Mouse (Mus musculus) heart, embryonic 12.5 days (tissue): ENCODE results near the gene Trpm3. TPM values are rescaled to one million over a fixed set of nuclear protein-coding genes. Genes with fewer than 3 reads are reported as not detected.

Experiments used
- ATAC-seq: fragments of 200-750 bp; cut with Nextera tagmentation; 2 replicates; pipeline ENCODE4 v1.8.0; 2017; ENCODE audit warnings: moderate TSS enrichment, moderate library complexity; ENCODE audit not compliant: insufficient number of reproducible peaks, low FRiP score
- H3K27ac ChIP-seq: fragments of 300-500 bp; sonication (generic); 2 replicates; pipeline ENCODE4 v1.5.1; 2016; ENCODE audit warnings: mild to moderate bottlenecking, moderate library complexity; ENCODE audit not compliant: poor library complexity, severe bottlenecking
- H3K27me3 ChIP-seq: fragments of 300-500 bp; sonication (generic); replicated peaks from 2 replicates; pipeline ENCODE4 v1.6.1; 2016; ENCODE audit warnings: mild to moderate bottlenecking, moderate library complexity
- H3K36me3 ChIP-seq: fragments of 300-500 bp; sonication (generic); 2 replicates; pipeline ENCODE4 v1.6.1; 2016; ENCODE audit warnings: mild to moderate bottlenecking, moderate library complexity
- H3K4me1 ChIP-seq: fragments of 300-500 bp; sonication (generic); replicated peaks from 2 replicates; pipeline ENCODE4 v1.6.1; 2016; ENCODE audit warnings: mild to moderate bottlenecking
- H3K4me2 ChIP-seq: fragments of 300-500 bp; sonication (generic); 2 replicates; pipeline ENCODE4 v1.6.1; 2016; ENCODE audit warnings: mild to moderate bottlenecking, moderate library complexity
- H3K4me3 ChIP-seq: fragments of 300-500 bp; sonication (generic); 2 replicates; pipeline ENCODE4 v1.5.1; 2016; ENCODE audit warnings: mild to moderate bottlenecking
- H3K9ac ChIP-seq: fragments of 300-500 bp; sonication (generic); 2 replicates; pipeline ENCODE4 v1.6.1; 2016; ENCODE audit warnings: mild to moderate bottlenecking, moderate library complexity
- H3K9me3 ChIP-seq: fragments of 300-500 bp; sonication (generic); replicated peaks from 2 replicates; pipeline ENCODE4 v1.6.1; 2016; ENCODE audit warnings: mild to moderate bottlenecking, moderate library complexity
- WGBS: fragments of 180-500 bp; shearing (Covaris S2); methylation state at CpG from one replicate; pipeline ENCODE4 v1.1.7; 2016; 5-methylcytosine and 5-hydroxymethylcytosine counted together
- polyA plus RNA-seq: library from polyadenylated mRNA; unstranded; fragments of >200 nt; fragmentation: Nextera tagmentation; extraction: Ambion mirVana; gene quantifications from 2 replicates; pipeline ENCODE4 v1.2.1, GENCODE M21; 2016

The Trpm3 gene
- polyA plus RNA-seq, 1 experiment from 2014 or later: 1.0 TPM

- WGBS: 74% methylated on average over 5 of the region's 5 CpGs
These were observed 728.6 kb downstream of the Trpm3 start for GRCm38 (mm10) chr19:22867456-22867855.

GRCm38 (mm10) chr19:22869853-22870252 lies 731.0 kb downstream of the Trpm3 start:
- H3K27ac ChIP-seq: no peak overlapping the region
- no peaks in the 10 kb centered on the region for H3K27me3 ChIP-seq
- no peak for ATAC-seq
- H3K36me3 ChIP-seq: no peaks in the 10 kb centered on the region
- no peak overlapping the region for H3K4me2 ChIP-seq
- no peaks in the 10 kb centered on the region for H3K9me3 ChIP-seq
- no peak overlapping the region for H3K9ac ChIP-seq
- no peaks in the 10 kb centered on the region for H3K4me1 ChIP-seq
- WGBS: 68% methylated on average over 2 of the region's 2 CpGs
- no peak overlapping the region for H3K4me3 ChIP-seq

More at GRCm38 (mm10) chr19:22867456-22867855, 728.6 kb downstream of the Trpm3 start:
- no peak for ATAC-seq
- Histone ChIP-seq H3K27me3 (no peaks in the 10 kb centered on the region), H3K4me2 (no peak overlapping the region), H3K27ac (no peak overlapping the region), H3K9me3 (no peaks in the 10 kb centered on the region), H3K9ac (no peak overlapping the region), H3K4me3 (no peak overlapping the region), H3K4me1 (no peaks in the 10 kb centered on the region), H3K36me3 (no peaks in the 10 kb centered on the region)

GRCm38 (mm10) chr19:22872456-22872855 lies 733.6 kb downstream of the Trpm3 start:
- Histone ChIP-seq H3K27ac (no peak overlapping the region), H3K9me3 (no peaks in the 10 kb centered on the region), H3K9ac (no peak overlapping the region), H3K4me3 (no peak overlapping the region), H3K4me1 (no peaks in the 10 kb centered on the region), H3K4me2 (no peak overlapping the region), H3K36me3 (no peaks in the 10 kb centered on the region), H3K27me3 (no peaks in the 10 kb centered on the region)
- no peak for ATAC-seq
- 74% methylated on average over 5 of the region's 5 CpGs for WGBS

GRCm38 (mm10) chr19:22880199-22880598 lies 741.4 kb downstream of the Trpm3 start:
- H3K9ac ChIP-seq: no peak overlapping the region
- no peak overlapping the region for H3K27ac ChIP-seq
- 59% methylated on average over 1 of the region's 1 CpGs for WGBS
- no peak overlapping the region for H3K4me3 ChIP-seq
- H3K9me3 ChIP-seq: no peaks in the 10 kb centered on the region
- no peaks in the 10 kb centered on the region for H3K4me1 ChIP-seq
- no peaks in the 10 kb centered on the region for H3K36me3 ChIP-seq
- no peaks in the 10 kb centered on the region for H3K27me3 ChIP-seq
- no peak overlapping the region for H3K4me2 ChIP-seq
- ATAC-seq: no peak

- H3K4me3 ChIP-seq: no peak overlapping the region
- H3K9me3 ChIP-seq: no peaks in the 10 kb centered on the region
- H3K27ac ChIP-seq: no peak overlapping the region
- no peak for ATAC-seq
- H3K4me2 ChIP-seq: no peak overlapping the region
- 66% methylated on average over 3 of the region's 3 CpGs for WGBS
- no peaks in the 10 kb centered on the region for H3K36me3 ChIP-seq
- no peaks in the 10 kb centered on the region for H3K4me1 ChIP-seq
- no peak overlapping the region for H3K9ac ChIP-seq
- 0 out of 2 replicates have a peak, but pooled peaks cover 4% of the 10 kb centered on the region for H3K27me3 ChIP-seq
These were observed 743.8 kb downstream of the Trpm3 start for GRCm38 (mm10) chr19:22882670-22883111.

- no peak for ATAC-seq
- 0 out of 2 replicates have a peak, but pooled peaks cover 4% of the 10 kb centered on the region for H3K27me3 ChIP-seq
- no peak overlapping the region for H3K4me3 ChIP-seq
- H3K9ac ChIP-seq: no peak overlapping the region
- H3K4me1 ChIP-seq: no peaks in the 10 kb centered on the region
- no peaks in the 10 kb centered on the region for H3K9me3 ChIP-seq
- 80% methylated on average over 7 of the region's 7 CpGs for WGBS
- H3K27ac ChIP-seq: no peak overlapping the region
- H3K4me2 ChIP-seq: no peak overlapping the region
- H3K36me3 ChIP-seq: no peaks in the 10 kb centered on the region
These were observed 744.3 kb downstream of the Trpm3 start for GRCm38 (mm10) chr19:22883154-22883553.

- H3K9ac ChIP-seq: no peak overlapping the region
- no peaks in the 10 kb centered on the region for H3K4me1 ChIP-seq
- peak; percentile 80 for ATAC-seq
- no peak overlapping the region for H3K27ac ChIP-seq
- H3K27me3 ChIP-seq: 0 out of 2 replicates have a peak, but pooled peaks cover 4% of the 10 kb centered on the region
- H3K9me3 ChIP-seq: no peaks in the 10 kb centered on the region
- H3K4me2 ChIP-seq: peak overlapping the region; percentile 66
- 23% methylated on average over 18 of the region's 18 CpGs for WGBS
- H3K36me3 ChIP-seq: no peaks in the 10 kb centered on the region
- peak overlapping the region; percentile 30 for H3K4me3 ChIP-seq
These were observed 745.0 kb downstream of the Trpm3 start for GRCm38 (mm10) chr19:22883744-22884317.

GRCm38 (mm10) chr19:22884357-22884756 lies 745.5 kb downstream of the Trpm3 start:
- Histone ChIP-seq H3K4me2 (peak overlapping the region; percentile 66), H3K36me3 (no peaks in the 10 kb centered on the region), H3K27me3 (0 out of 2 replicates have a peak, but pooled peaks cover 4% of the 10 kb centered on the region), H3K9ac (no peak overlapping the region), H3K4me1 (no peaks in the 10 kb centered on the region), H3K9me3 (no peaks in the 10 kb centered on the region), H3K27ac (no peak overlapping the region), H3K4me3 (peak overlapping the region; percentile 30)
- 49% methylated on average over 11 of the region's 11 CpGs for WGBS
- ATAC-seq: no peak

- ATAC-seq: no peak
- 87% methylated on average over 5 of the region's 5 CpGs for WGBS
- H3K9me3 ChIP-seq: no peaks in the 10 kb centered on the region
These were observed 746.2 kb downstream of the Trpm3 start for GRCm38 (mm10) chr19:22885051-22885450.

GRCm38 (mm10) chr19:22901892-22902291 lies 763.0 kb downstream of the Trpm3 start:
- H3K27ac ChIP-seq: no peak overlapping the region
- H3K4me2 ChIP-seq: no peak overlapping the region
- no peak overlapping the region for H3K9ac ChIP-seq
- H3K36me3 ChIP-seq: no peaks in the 10 kb centered on the region
- no peak overlapping the region for H3K4me3 ChIP-seq
- H3K4me1 ChIP-seq: peaks cover 22% of the 10 kb centered on the region
- no peaks in the 10 kb centered on the region for H3K9me3 ChIP-seq
- no peaks in the 10 kb centered on the region for H3K27me3 ChIP-seq
- no peak for ATAC-seq
- 79% methylated on average over 7 of the region's 7 CpGs for WGBS

More at GRCm38 (mm10) chr19:22885051-22885450, 746.2 kb downstream of the Trpm3 start:
- Histone ChIP-seq H3K4me2 (no peak overlapping the region), H3K4me1 (no peaks in the 10 kb centered on the region), H3K27ac (no peak overlapping the region), H3K36me3 (no peaks in the 10 kb centered on the region), H3K4me3 (no peak overlapping the region), H3K9ac (no peak overlapping the region), H3K27me3 (0 out of 2 replicates have a peak, but pooled peaks cover 4% of the 10 kb centered on the region)

- no peak overlapping the region for H3K4me3 ChIP-seq
- H3K27me3 ChIP-seq: no peaks in the 10 kb centered on the region
- H3K4me1 ChIP-seq: peaks cover 22% of the 10 kb centered on the region
- no peaks in the 10 kb centered on the region for H3K36me3 ChIP-seq
- no peak overlapping the region for H3K4me2 ChIP-seq
- WGBS: 94% methylated on average over 6 of the region's 6 CpGs
- ATAC-seq: no peak
- H3K9me3 ChIP-seq: no peaks in the 10 kb centered on the region
- no peak overlapping the region for H3K9ac ChIP-seq
- H3K27ac ChIP-seq: no peak overlapping the region
These were observed 763.5 kb downstream of the Trpm3 start for GRCm38 (mm10) chr19:22902386-22902785.

GRCm38 (mm10) chr19:22905066-22905482 lies 766.2 kb downstream of the Trpm3 start:
- ATAC-seq: peak; percentile 79
- H3K4me3 ChIP-seq: no peak overlapping the region
- 38% methylated on average over 11 of the region's 11 CpGs for WGBS
- no peaks in the 10 kb centered on the region for H3K27me3 ChIP-seq
- peak overlapping the region; percentile 57 for H3K4me2 ChIP-seq
- H3K36me3 ChIP-seq: no peaks in the 10 kb centered on the region
- 0 out of 2 replicates have a peak overlapping the region, but pooled peaks have one; percentile 28 for H3K9ac ChIP-seq
- H3K4me1 ChIP-seq: peaks cover 22% of the 10 kb centered on the region
- H3K27ac ChIP-seq: peak overlapping the region; percentile 97
- H3K9me3 ChIP-seq: no peaks in the 10 kb centered on the region
